Mouse (Mus musculus) cerebellum, adult 8-10 months (tissue): Measurements from ENCODE around the gene Prr5l.

ENCODE experiments used
- DNase-seq: peaks from one replicate; pipeline ENCODE4 v3.0.0; 2022

Gene Prr5l

DNA sequence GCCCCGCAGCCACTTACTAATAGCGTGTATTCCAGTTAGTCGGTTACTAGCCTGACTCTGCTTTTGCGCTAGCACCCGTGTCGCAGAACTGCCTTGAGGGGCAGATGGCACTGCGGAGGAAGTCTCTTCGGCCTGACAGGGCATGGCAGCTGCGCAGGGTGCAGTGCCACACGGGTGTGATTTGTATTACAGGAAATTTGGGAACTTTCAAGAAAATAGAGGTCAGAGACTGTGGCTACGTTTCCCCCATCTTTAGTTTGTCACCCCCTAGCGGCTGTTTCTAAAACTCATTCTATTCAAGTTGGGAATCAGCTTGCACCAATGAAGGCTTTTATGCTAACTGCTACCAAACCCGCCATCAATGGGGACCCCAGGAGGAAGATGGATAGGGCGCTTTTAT lies 11.6 kb downstream of the Prr5l start:
- peak; percentile 32 for DNase-seq

DNA sequence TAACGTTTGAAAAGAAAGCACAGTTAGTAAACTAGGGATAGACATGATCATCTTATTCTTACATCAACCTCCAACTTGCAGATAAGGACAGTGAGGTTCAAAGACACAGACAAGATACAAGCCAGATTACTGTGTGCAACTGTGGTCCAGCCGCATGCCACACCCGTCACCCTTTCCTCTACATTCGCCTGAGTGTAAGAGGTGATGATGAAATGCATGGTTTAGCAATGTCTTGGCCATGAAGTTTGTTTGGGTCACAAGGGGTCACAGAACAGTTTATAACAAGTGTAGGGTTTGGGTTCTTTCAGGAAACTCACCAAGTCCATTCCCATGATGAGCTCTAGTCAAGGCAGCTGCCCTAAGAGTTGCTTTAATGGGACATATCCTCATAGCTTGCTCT lies 14.1 kb downstream of the Prr5l start:
- no peak for DNase-seq

DNA sequence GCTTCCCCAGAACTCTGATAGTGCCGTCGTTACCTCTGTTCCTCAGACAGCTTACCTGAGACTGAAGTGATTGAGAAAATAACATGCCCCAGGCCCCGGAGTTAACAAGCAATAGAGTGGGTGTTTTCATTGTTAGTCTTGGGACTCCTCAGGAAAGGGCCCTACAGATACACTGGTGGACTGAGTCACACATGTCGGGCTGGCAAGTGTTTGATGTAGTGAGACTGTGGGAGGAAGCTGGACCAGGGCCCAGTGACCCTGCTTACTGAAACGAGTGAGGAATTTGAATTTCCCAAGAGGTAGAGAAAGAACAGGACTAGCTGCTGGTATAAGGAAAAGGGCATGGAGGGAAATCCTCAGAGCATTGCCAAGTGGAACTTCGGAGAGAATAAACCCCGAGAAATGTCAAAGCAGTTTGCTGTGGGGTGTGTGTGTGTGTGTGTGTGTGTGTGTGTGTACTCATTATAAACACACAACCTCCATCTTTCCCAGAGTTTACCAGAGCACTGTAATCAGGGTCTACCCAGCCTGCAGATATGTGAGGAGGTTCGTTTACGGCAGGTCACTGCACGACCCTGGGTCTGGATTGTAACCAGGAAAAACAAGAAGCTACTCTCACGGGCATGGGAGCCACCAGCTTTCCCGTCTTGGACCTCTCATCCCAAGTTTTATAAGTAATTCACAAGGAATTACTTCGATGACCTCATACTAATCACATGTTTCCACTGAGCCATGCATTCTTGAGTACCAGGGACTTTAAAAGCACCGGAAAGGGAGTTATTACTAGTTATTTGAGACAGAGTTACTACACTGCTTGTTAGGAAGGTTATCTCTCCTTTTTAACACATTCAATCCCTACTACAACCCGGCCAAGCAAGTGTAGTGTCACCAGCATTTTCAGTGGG lies 20.4 kb downstream of the Prr5l start:
- no peak for DNase-seq

DNA sequence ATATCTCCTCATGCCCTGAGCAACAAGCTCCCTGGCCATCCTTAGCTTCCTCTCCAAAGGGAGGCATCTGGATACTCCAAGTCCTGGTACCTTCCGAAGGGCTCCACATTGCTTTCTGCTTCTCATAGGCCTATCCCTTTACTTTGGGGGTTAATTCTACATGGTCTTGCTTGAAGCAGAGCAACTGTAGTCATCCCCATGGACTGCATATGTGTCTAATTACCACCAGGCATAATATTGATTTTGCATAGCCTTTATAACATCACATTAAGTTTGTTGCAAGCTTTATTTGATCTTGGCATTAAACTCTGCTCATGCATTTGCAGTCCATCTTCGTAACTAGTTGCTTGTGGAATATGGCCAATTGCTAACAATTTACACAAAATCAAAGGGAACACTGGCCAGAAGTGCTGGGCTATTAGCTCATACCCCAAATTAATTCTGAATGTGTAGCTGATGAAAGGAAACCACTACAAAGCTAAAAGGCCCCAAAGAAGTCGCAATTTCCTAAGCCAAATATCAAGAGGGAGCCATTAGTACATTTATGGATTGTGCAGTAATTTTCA lies 21.8 kb downstream of the Prr5l start:
- DNase-seq = no peak

DNA sequence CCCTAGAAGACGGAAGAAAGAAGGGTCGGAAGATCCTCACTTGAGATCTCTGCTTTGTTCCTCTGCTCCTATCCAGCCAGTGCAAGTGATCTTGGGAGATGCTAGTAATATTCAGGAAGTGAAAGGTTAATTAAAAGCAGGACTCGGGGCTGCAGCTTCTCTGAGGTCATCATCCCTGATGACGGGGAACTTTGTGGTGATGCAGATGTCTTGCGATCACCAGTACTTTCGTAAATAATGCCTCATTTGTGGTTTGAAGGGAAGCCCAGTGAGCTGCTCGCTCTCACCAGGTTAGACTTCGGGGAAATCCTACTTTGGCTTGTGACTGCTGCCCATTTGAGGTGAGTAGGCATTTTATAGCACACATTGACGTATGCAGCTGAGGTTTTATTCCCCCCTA lies 26.7 kb downstream of the Prr5l start:
- no peak for DNase-seq

DNA sequence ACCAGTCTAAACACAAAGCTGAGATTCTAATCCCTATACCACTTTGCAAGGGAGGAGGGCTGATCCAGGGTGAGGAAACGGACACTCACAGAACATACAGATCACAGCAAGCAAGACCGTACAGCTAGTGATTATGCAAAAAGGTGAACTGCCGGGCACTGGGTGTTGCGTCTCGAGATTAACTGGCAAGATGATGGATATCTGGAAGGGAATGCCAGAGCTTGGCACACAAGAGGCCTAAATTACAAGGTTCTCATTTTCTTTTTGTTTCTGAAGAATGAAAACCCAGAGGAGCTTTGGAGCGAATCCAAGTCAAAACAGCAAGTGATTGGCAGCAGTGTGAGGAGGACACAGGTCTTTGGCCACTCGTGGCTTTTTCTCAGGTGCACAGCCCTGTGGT lies 28.0 kb downstream of the Prr5l start:
- no peak for DNase-seq

DNA sequence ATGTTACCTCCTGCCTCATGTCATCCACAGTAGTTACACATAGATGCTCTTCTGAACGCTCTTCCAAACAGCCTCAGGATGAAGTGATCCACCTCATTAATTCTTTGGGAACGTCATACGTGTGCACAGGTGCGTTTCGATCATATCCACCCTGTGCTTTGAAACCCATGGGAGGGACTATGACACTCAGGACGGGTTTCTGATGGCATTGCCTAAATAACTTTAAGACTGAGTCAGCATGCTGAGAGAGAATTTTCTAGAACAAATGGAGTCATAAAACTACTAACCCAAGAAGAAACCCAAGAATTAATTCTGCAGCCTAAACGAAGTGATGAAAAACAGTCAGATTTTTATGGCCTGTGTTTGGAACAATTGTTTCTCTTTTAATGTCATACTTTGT lies 40.1 kb downstream of the Prr5l start:
- DNase-seq = no peak

DNA sequence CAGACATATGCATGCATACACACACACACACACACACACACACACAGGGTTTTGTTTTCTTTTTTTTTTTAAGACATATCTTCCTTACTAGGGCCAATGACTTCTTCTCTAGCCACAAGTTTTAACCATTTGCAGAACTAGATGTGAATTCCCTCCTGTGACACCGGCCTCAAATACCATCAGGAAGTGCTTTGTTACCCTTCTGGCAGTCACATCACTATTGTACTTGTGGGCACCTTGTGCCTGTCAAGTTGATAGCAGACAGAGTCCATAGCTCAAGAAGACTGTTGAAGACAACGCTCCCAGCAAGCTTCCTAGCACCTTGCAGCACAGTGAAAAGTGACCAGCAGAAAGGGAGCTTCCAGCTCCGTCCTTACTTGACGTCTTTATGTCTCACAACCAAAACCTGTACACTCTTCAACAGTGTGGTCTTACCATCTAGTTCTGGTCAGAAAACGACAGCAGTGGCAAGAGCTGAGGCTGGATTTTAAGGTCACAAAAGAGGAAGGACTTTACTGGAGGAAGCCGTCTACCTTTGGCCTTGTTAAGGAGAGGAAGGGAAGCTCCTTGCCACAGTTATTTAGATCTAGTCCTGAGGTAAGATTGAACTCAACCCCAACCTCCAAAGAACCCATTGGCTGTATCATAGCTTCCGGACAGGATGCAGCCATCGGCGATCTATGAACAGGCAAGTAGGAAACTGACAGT lies 47.9 kb downstream of the Prr5l start:
- no peak for DNase-seq

DNA sequence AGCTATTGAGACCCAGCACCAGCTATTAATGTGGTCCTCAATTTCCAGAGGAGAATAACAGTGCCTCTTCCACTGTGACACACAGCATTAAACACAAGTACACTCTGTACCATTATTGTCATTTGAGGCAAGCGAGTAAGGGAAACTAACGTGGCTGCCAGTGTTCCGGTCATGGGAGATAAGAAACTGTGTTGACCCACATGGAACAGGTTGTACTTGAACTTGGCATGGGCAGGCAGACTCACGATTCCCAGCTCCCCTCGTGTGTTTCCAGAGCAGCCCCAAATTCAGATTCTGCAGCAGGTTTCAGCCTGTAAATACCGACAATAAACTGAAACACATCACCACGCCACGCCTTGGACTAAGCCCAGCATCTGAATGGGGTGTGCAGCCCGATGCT lies 50.5 kb downstream of the Prr5l start:
- no peak for DNase-seq

DNA sequence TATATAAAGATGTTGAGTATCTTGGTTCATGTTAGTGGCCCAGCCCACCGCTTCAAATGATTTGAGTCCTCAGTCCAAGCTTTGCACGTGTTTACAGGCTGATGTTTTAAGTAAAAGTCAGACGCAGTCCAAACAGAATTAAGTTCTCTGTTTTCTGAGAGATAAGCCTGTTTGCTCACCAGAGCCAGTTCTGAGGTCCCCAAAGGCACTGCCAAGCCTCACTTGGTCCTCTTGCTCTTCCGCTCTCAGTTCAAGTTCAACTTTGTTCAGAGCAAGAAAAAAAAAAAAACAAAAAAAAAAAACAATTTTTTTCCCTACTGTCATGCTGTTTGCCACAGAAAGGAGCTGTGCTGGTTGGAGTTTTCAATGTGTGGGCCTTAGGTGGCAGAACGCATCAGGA lies 51.0 kb downstream of the Prr5l start:
- no peak for DNase-seq

DNA sequence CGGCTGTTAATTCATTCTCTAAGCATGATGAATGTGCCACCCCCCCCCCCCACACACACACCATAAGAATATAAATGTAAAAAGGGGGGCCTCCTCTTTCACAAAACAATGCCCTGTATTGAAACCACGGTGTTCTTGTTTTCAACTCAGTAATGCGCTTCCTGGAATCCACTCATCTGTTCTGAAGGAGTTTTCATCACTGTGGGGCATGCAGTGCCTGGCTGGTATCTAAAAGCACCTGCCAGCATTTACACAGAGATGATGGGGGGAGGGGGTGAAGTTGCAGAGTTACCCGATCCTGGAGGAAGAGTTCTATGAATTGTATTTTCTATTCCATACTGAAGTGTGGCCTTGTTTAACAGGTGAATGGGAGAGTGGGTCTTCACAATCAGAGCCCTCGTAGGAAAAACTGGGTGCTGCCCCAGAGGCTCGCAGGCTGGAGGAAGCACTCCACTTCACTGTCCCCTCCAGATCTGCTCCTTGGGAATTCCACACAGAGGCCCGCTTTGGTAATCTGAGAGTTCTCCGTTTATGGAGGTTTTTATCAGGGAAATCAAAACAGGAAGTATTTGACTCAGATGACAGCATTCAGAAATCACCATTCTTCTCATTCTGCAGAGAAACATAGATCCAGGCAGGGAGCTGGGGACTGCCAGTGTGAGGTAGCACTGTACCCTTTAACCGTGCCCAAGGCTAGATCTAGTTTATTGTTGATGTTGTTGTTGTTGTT lies 52.5 kb downstream of the Prr5l start:
- no peak for DNase-seq

DNA sequence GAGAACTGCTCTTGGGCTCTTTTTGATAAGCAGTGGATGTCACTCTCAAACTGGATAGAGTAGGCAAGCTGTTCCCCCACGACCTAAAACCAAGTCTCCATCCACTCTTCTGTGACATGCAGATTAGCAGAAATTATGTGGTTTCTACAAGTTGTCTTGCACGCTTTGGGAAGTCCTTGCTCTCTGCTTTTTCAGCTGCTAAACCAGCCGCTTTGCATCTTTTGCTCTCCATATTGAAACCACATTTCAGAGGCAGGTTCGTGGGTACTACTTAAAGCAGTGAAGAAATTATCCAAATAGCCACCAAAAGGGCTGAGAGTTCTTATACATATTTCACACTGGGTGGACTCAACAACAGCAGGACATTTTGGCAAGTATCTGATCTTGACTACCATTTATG lies 53.8 kb downstream of the Prr5l start:
- no peak for DNase-seq

DNA sequence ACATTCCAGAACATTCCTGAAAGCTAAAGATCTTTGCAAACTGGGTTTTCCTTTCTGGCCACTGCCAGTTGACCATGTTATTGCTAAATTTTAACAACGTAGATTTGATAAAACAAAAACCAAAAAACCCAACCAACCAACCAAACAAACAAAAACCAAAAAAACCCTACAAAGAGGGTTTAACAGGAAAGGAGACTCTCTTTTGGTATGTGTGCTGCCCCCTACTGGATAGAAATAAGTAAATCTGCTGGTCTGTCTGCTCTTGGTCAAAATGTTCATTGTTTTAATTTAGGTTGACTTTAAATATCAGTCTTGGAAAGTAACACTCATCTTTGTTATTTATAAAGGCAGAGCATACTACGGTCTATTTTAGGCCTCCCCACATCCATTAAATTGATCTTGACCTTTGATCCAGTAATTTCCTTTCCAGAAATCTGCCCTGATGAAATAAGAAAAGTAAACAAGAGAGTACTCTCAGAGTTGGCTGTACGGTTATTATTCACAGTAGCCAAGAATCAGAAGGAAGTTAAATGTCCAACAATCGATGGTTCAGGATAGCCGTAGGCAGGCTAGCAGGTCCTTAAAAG lies 54.7 kb downstream of the Prr5l start:
- peak; percentile 3 for DNase-seq

DNA sequence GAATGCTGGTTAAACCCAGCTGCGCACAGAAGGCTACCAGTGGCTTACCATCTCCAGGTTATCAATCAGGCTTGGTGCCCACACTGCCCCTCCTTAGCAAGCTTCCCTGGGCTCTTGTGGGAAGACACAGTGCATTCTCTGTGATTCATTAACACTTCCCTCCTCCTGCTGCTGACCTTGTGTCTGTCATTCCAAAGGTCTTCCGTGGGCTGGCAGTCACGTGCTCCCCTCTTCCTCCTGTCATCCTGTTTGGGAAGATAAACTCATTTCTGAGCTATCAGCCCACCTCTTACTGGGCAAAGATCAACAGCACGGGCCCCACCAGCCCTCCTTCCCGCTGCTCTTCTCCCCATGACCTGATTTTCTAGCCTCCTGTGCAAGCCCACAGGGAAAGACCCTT lies 55.2 kb downstream of the Prr5l start:
- DNase-seq = no peak

DNA sequence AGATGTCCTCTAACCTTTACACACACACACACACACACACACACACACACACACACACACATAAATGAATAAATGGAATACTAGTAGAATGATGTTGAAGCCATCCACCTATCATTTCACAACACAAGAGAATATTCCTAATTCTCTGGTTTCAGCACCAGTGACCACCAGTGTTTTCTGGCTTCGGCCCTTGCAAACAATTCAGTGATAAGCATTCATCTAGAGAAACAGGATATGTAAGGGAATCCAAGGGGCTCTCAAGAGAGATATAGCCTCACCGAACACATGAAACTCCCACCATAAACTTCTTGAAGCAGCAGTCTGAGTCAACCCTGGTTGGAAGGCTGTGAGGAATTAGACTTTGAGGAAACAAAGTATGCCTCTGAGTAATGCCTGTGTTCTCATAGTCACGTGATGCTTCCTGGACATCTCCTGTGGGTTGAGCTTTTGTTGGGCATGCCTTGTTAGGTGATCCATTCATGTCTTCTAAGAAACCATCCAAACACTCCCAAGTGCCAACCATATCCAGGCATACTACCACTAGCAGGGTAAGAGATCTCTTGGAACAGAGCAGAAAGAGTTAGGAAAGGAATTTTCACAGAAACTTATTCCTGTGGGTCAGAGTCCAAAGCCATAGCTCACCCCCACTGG lies 55.8 kb downstream of the Prr5l start:
- no peak for DNase-seq

DNA sequence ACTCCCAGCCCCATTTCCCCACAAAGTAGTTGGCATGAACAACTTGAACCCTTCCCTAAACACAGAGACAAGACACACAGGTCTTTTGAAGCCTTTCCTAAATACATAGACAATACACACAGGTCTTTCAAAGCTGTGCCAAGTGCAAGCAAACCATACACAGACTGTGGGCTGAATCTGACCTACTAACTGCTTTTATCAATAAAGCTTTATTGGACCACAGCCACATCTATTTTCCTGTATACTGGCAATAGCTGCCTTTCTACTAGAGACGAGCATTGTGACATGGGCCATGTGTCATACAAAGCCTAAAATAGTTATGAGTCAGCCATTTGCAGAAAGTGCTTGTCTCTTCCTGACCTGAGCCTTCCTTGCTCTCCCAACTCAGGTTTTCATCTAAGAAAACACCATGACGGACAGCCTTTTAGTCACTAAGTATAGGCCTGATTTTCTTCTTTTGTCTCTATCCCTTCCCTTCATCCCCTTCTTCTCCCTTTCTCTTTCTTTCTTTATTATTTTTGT lies 56.6 kb downstream of the Prr5l start:
- no peak for DNase-seq

DNA sequence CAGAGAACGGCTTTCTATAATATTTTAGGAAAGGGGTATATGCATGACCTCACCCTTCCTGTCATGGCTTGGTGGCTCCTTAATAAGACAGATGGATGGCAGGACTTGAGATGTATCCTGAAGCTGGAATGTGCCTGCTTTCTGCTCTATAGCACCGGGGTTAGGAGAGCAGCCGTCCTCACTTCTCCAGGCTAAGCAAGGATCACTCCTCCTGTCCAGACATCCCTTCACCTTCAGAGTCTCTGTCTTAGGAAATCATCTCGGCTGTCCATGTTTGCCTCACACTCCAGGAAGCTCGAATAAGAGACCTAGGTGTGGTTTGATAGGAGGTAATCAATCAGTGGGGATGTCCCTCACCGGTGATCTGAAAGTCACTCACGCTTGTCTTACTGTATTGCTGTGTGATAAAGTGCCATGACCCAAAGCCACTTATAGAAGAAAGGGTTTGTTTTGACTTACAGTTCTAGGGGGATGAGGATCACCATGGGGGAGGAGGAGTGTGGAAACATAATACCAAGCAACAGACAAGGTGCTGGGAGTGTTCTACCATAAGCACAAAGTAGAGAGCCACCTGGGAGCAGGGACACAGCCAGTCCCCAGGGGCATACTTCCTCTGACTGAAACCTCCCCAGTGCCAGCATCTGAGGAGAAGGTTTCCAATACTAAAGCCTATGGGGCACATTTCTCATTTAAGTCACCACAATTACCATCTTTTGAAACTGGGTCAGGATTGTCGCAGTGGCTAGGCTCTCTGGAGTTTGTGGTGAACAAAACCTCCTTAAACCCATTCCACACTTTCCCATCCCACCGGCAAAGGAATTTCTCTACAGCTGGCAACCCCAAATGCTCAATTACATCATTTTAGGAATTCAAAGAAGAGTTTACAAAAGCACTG lies 57.4 kb downstream of the Prr5l start:
- no peak for DNase-seq

DNA sequence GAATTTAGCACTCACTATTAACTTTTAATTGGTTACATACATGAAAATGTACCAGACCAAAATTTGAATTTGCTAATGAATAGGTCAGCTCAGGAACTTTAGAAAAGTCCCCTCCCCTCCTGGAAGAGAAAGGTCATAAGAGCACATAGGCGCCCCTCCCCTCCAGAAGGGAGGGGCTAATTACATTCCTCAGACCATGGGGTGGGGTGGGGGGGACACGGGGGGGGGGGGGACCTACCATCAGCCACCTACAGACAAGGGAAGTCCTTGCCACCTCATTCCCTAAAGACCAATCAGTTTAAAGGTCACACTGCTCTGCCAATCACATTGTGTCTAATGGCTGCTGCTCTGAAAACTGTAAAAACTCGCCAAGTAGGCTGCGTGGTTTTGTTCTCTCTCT lies 59.0 kb downstream of the Prr5l start:
- DNase-seq = no peak

DNA sequence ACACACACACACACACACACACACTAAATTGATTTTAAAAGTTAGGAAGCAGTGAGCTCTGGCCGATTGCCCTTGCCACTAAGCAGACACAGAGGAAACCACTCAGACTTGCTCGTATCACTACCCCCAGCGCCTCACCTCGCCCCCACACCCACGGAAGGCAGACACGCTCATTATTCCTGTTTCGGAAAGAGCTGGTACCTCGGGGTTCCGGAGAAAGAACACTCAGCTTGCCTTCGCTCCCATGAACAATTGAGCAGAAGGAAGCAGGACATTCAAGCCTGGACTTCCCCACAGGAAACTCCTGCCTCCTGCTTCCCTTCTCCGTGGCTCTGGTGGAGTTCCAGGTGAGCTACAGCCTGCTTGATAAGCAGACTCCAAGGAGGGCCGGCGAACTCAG lies 60.0 kb downstream of the Prr5l start:
- no peak for DNase-seq

DNA sequence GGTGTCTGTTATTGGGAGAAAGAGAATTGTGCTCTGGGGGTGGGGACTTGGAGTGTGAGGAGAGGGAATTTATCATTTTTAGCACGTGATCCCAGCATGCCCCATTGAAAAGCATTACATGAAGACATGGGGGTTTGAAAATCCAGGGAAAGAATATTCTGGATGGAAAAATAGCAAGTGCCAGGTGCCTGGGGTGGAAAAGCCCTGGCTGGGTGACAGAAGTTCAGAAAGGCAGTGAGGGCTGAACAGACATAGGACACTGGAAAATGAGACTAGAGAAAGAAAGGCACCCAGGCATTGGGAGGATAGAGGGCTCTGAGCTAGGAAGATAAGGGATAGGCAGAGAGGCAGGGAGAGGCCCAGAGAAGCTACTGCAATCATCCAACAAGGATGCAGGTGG lies 62.0 kb downstream of the Prr5l start:
- no peak for DNase-seq
